Mouse (Mus musculus) frontal cortex, adult (tissue): Measurements from ENCODE around the gene Pde8b.

ENCODE experiments used
- ATAC-seq: cut with Nextera tagmentation; 2 replicates; pipeline ENCODE4 v1.9.2; 2017; ENCODE audit warnings: mild to moderate bottlenecking, moderate library complexity, mixed read lengths; ENCODE audit not compliant: low TSS enrichment

Gene Pde8b

DNA sequence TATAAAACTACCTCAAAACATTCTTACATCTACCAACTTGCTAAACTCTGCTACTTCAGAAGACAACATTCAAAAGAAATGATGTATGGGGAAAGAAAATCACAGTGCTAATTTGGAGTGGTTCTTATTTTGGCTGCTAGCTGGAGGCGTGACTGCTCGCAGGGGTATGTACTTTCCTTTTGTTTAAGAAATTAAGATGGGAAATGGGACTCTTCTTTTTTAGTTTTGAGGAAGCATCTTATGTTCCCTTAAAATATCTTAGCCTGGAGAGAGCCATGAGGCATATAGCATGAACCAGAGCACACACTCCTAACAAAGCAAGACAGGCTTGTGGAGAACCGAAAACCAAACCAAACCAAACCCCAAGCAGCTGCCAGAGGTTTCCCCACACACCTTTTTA is 167.5 kb downstream of the Pde8b start:
- peak; percentile 18 for ATAC-seq

DNA sequence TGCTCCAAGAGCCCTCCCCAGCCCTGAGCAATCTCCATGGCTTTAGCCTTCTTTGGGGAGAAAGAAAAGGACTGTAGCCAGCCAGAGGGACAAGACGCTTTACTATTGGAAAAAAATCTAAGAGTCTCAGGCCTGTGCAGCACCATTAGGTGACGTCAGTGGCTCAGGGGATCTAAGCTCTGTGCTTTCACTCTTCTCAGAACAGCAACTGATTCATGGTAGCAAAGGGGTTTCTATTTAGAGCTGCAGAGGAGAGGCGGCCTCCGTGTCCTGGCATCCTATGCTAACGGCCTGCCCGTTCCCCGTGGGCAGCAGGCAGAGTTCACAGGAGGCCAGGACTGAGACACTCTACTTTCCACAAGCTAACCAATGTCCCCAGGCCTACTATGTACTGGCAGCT is 169.1 kb downstream of the Pde8b start:
- ATAC-seq, result peak; percentile 69

DNA sequence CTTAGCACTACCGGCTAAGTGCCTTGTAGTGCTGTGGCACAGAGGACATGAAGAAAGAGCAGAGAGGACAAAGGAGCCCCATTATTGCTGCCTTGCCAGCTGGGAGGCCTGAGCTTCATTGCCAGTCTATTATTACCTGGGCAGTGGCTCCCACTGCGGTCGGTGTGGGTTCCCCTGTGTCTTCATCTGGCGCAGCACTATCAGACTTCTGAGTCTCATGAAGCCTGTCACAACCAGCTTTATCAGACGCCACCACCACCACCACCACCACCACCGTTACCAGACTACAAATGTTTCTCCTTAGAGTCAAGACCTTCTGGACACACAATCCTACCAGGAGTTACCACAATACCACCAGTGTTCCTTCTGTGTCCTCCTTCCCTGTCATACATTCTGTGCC is 171.6 kb downstream of the Pde8b start:
- ATAC-seq, result no peak

DNA sequence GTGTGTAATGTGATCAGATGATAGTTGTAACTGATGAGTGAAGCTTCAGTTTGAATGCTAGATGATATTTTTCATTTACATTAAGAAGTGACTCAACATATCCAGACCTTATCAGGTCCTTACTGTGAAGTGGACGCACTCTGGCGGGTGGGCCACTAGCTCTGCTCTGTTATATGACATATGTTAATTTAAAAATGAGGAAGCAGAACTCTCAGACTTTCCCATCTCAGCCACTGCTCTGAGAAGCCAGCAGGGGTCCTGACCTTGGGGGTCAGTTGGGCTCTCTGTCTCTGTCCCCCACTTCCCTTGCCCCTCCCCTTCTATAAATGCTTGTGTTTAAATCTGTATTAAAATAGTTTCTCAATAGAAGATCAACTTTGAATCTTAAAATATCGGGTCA is 172.4 kb downstream of the Pde8b start:
- ATAC-seq, result no peak

DNA sequence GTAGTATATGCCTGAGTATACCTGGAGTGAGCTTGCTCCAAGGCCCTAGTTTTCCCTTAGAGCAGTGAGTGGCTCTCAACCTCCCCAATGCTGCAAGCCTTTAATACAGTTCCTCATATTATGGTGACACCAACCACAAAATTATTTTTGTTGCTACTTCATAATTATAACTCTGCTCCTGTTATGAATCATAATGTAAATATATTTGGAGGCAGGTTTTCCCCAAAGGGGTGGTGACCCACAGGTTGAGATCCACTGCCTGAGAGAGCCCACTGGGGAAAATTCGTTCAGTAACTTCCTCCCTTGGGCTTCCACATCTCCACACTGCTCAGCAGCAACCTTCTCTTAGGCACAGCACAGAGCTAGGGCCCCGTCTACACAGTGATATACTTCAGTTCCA is 174.0 kb downstream of the Pde8b start:
- ATAC-seq, result no peak

DNA sequence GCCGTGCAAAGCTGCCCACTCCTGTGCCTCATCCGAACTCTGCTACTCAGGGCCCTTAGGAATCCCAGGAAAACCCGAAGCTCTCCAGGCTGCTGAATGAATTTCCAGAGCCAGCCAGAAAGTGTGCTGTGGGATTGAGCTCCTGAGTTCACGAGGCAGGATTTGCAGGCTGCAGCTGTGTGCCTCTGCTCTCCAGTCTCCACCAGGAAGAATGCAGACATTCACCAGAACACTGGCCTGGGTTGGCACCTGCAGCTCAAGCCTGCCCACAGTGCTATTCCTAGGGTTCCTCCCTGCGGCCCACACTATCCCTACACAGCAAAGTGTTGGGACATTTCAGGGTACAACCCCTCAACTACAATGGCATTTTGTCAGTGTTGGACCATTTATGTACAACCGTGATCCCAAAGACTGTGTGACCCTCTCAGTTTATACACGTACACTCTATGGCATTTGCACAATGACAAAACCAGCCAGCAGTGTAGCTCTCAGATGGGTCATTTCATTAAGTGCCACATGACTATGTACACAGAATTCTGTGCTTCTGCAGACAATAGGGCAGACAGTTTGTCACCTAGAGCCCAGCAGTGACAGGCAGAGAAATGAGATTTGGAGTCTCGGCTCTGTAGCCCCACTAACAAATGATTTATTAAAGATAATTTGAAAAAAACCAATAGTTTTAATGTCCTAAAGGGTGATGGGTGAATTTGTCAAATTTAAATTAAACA is 176.5 kb downstream of the Pde8b start:
- peak; percentile 78 for ATAC-seq

DNA sequence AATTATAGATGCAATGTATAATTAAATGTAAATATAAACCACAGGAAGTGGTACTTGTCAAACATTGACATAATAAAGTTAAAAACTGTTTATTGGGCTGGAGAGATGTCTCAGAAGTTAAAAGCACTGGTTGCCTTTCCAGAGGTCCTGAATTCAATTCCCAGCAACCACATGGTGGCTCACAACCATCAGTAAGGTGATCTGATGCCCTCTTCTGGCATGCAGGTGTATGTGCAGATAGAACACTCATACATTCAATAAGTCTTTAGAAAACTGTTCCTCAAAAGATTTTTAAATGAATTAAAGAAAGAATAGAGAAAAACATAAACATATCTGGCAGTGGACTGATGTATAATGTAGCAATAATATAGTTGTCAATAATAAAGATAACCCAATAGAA is 179.9 kb downstream of the Pde8b start:
- no peak for ATAC-seq

DNA sequence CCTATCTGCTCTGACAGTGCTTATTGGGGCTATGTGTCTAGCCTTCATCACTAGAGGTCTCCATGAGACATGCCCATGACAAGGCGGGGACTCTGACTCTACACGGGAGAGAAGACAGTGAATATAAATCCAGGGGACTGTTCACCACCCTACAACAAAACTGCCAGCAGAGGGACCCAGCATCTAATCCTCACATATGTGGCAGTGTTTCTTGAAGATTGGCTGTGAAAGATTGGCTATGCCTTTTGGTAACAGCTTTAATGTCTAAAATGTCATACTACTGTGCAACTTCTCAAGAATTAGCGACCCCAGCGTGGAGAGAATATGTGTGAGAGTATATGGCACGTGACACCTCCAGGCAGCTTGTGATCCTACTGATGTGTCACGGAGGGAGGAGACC is 182.3 kb downstream of the Pde8b start:
- ATAC-seq, result peak; percentile 81

DNA sequence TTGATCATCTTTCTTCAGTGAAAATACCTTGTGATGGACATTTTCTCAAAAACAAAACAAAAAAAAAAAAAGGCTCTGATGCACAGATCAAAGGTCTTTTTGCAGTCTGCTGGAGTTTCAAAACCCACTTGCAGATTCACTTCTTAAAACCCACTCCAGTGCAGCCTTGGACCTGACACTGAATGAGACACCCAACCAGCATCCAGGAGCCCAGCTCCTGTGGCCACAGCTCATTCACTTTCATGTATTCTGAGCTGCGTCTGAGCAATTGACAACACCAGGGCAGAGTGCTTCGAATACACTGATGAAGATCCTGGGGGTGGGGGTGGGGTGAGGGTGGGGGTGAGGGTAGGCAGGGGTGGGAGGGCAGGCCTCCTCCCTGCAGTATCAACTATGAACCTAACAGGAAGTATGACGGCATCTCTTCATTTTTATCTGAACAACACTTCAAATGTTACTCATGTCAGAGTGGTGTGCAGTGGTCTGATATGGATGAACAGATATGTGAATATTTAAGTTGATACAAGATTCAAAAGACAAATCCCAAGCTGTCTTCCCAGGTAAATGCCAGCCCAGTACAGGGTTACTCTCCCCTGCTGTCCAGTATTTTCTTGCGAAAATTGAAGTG is 186.6 kb downstream of the Pde8b start:
- ATAC-seq, result no peak

DNA sequence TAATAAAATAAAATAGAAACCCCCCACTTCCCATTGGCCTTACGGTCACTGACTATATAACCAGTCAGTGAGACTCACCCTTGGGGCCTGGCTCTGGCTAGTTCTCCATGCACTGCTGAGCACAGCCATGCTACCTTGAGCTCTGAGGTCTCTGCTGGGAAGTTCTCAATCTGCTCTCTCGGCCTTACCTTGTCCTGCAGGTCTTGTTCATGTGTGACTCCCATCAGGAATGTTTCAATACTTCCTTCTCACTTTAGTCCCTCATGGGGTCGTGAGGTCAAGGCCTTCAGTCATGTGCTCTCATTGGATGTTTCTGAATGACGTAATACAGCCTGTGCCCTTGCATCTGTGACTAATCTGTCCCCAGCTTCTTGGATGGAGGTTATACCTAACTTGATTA is 191.3 kb downstream of the Pde8b start:
- ATAC-seq, result no peak

DNA sequence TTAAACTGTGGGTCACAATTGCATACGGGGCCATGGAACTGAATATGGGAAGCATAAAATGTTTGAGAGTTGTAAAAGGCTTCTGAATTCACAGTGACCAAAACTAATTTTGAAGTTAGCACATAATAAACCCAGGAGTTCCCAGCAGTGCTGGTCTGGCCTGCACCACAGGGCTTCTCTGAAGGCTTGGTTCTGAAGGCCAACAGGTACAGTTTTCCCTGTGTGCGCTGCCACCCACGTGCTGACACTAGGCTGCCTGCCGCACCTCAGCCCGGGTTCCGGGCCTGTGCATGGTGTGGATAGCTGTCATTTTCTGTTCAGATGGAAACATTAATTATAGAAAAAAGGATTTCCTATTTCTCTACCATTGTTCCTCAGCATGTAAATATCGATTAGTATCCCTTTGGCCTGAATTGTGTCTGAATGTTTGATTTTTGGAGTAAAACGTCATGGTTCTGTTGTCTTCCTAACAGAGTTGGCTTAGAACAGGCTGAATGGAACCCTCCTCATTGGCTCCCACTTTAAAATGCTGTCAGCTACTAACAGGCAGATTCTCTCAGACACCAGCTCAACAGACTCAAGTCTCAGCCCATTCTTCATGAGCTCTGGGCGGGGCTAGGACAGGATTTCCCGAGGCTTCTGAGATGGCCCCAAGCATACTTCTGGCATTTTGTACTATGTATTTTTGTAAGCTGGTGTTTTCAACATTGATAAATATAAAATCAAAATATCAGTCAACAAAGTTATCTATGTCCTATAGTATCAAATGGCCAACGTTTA is 193.4 kb downstream of the Pde8b start:
- no peak for ATAC-seq

DNA sequence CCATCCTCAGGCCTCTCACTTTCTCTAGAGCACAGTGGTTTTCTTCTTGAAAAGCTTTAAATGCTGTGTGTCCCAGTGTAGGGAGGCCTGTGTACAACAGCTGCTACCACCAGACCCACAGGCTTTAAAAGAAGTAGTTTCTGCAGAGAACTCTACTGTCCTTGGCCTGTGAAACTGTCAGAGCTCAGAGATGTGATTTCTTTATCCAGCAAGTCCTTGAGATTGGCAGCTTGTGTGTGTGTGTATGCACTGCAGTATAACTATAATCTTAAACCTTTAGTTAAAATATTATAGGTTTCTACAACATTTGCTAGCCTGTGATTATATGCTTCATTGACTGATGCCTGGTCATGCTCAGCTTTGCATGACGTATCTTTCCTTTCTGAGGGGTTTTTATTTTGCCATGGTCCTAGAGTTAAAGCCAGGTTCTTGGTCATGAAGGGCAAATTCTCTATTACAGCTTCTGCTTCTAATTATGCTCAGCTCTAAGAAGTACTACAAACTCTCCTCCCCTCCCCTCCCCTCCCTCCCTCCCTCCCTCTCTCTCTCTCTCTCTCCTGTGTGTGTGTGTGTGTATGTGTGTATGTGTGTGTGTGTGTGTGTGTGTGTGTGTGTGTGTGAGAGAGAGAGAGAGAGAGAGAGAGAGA is 194.3 kb downstream of the Pde8b start:
- no peak for ATAC-seq

DNA sequence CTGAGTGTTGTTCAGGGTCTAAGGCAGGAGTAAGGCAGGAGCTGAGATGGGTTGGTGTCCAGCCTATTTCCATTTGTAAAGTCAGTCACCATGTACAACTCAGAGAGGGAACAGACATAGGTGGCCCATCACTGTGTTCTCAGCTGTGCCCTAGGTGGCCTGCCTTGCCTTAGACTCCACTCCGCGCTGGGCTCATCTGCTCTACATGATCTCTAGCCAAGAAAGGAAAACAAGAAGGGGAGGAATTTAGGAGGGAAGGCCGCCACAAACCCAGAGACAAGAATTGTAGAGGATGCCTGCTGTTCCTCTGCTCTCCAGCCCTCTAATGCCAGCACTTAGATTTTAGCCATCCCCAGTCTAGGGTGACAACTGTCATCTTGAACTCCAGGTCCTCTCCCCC is 197.7 kb downstream of the Pde8b start:
- ATAC-seq, result no peak

DNA sequence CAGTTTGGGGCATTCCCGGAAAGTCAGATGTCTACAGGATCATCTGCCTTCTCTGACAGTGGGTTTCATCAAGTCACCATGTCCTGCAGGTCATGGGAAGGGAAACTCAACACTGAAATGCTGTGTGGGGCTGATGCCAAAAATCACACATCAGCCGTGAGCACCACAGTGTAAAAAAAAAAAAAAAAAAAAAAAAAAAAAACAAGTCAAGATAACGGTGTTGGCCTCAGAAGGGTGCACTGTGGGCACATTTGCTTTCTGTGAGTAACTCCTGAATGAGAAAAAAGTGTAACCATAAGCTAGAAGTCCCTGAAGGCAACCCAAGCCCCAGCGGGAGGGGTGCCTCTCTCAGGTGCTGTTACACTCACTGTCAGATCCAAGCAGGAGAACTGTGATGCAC is 199.7 kb downstream of the Pde8b start:
- ATAC-seq, result no peak

DNA sequence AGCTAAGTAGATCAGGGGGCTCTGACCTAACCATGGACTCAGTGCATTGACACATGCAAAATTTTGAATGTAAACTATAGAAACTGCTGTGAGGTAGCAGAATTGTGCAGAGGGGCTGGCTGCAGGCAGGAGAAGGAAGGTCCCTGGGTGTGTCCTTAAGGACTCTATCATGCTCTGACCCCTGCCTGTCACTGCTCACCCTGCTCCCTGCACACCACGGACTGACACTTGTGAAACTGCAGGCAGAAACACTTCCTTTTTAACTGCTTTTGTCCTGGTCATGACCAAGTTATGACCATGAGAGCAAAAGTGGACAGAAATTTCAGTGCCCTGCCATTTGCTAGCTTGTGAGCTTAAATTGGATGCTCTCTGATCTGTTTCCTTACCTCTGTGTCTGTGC is 206.0 kb downstream of the Pde8b start:
- no peak for ATAC-seq

DNA sequence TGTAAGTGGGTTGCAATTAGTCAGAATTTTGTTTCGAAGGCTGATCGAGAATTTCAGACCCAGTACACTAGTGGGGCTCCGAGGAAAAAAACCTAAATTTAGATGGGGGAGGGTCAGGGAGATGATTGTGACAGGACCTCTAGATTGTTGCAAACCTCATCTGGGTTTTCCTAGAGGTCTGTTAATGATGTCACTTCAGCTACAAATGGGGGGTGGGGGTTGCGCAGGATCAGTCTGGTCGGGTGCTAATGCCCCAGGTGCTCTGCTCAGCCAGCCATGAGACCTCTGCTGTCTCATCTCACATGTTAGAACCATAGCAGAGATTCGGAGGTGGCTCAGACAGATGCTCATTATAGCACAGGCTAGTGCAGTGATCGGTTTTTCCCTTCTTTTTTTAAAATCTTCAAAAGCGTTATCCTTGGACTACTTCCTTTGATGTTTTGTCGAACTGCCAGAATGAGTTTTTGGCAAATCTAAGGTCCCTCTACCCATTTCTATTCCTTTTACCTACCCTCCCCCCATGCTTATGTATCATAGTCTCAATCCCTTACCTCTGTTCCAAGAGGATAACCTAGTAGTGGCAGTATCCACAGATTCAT is 209.9 kb downstream of the Pde8b start:
- peak; percentile 45 for ATAC-seq

DNA sequence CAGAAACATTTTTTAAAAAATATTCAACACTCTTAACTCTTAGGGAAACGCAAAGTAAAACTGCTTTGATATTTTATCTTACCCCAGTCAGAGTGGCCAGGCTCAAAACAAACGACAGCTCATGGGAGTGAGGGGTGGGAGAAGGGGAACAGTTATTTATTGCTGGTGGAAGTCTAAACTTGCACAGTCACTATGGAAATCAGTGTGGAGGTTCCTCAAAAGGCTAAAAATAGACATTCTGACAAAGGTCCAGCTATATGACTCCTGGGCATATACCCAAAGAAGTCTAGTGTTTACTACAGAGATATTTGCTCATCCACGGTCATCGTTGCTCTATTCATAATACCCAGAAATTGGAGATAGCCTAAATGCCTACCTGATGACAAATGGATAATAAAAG is 211.9 kb downstream of the Pde8b start:
- ATAC-seq, result no peak

DNA sequence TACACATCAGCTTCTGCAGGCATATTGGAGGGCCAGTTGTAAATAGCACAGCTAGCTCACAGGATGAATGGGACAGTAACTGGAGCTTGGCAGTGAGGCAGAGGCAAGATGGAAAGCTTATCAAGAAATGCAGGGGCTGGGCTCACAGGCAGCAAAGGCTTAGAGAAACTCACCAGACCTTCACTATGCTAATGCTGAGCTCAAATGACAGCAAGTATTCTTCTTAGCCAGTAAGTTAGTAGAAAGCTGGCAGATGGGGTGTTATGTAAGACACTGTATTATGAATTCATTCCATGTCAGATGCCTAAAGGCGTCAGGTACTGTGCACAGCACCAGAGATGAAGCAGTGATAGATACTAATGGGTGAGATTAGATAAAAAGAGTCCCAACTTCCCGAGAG is 215.4 kb downstream of the Pde8b start:
- peak; percentile 87 for ATAC-seq

DNA sequence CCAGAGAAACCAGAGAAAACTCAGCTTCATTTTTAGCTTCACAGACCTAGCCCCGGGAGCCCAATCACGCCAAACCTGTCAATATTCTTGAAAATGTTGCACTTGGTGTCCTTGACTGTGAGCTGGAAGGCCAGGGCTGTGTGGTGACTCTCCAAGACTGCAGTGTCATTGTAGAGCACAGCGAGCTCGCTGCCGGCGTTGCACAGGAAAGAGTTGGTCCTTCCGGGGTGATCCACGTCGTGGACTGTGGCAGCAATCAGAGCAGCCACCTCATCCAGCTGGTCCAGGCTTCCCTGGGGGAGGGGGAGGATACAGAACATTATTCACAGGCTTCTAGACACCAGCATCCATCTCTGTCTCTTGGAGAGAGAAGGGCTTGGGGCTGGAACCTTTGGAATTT is 216.0 kb downstream of the Pde8b start:
- peak; percentile 3 for ATAC-seq

DNA sequence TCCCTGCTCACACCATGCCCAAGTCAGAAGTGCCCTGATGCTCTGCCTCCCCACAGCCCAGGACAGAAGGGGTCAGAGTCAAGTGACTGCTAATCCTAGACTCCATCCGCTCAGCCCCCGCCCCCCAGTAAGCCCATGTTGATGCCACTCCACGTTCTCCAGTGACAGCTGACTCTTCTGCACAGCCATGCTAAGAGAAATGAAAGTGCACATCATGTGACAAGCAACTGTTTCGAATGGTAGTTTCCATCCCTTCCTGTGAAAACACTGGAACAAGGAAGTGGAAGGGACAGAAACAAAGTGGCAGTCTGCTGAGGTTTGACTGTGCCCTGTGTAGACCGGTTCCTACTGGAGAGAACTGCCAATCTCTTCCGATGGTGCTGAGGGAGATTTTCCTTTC is 217.2 kb downstream of the Pde8b start:
- no peak for ATAC-seq

DNA sequence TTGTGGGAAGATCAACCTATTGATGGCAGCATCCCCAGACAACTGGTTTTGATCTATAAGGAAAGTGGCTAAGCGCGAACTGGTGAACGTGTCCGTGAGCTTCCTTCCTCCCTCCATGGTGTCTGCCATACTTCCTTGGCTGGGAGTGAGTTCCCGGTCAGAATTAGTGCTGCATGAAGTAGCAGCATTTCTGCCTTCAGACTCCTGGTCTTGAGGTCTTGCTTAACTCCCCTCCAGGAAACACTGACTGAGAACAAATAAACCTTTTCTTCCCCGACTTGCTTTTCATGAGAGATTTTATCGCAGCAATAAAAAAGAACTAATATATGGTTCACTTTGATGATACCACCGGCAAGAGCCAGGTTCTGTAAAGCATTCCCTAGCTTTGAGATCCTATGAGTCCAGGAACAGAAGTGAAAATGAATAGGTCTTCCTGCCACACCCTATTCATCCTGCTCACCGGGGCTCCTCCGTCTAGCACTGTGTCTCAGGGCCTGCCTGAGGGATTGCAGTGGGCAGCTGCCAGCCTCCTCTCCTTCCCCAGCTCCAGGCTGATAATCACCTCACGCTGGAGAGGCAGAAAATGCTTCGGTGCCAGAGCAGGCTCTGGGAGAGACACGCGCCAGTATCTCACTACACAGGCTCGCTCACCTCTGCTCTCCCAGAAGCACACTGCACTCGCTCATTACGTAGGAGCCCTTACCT is 217.9 kb downstream of the Pde8b start:
- peak; percentile 21; the same call in 1 of the 2 replicates for ATAC-seq

DNA sequence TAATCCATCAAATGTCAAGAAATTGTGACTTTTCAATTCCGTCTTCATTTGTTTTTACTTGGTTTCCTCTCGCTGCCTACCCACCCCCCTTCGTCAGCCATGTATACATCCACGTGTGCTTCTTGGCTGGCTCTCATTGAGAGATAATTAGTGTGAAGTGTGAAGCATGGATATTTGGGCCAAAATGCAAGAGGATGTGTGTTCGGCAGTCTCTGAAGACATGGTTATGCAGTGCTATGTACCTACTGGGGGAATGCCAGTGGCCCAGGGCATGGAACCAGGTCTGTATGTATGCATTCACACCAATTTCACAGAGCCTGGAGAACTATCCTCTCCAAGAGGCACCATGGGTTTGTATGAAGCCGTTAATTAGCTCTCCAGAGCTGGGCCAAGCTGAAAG is 219.3 kb downstream of the Pde8b start:
- no peak for ATAC-seq
